Mouse (Mus musculus): Measurements from ENCODE around the gene Cdc14a. TPM values are rescaled to one million over a fixed set of nuclear protein-coding genes. Genes with fewer than 3 reads are reported as not detected.

Gene Cdc14a
- total RNA-seq, 2 experiments from 2014 or later, result 4.9 to 6.2 TPM

- Histone ChIP-seq H3K4me3 (no peak overlapping the region), H3K27ac (no peak overlapping the region)
- no peak for DNase-seq (ENCODE audit: low spot score in 2 of 2)
- no peak for TF ChIP-seq CTCF (conservative IDR thresholded peaks at IDR 0.05)
Measured at GRCm38 (mm10) chr3:116436113-116436512, 12.3 kb upstream of the Cdc14a start.

- no peak for TF ChIP-seq CTCF (conservative IDR thresholded peaks at IDR 0.05)
- DNase-seq (ENCODE audit: low spot score in 2 of 2), result no peak
- Histone ChIP-seq H3K27ac (no peak overlapping the region), H3K4me3 (no peak overlapping the region)
Measured at GRCm38 (mm10) chr3:116434757-116435156, 10.9 kb upstream of the Cdc14a start.

DNA sequence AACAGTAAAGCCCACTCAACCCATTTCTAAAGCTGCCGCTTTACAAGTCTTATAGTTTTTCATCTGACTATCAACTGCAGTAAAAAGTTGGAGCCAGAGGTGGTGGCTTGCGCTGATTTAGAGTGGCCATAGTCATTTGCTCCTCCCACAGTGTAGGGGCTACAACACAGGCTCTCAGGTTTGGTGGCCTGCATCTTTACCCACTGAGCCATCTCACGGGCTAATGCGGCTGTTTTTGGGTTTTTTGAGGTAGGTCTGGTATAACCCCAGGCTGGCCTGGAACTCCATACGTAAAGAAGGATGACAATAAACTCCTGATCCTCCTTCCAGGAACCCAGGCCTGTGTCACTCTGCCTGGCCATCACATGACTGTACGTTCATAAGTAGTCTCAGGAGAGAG is 2.1 kb upstream of the Cdc14a start:
- no peak for DNase-seq (ENCODE audit: low spot score in 2 of 2)
- Histone ChIP-seq H3K4me3 (no peak overlapping the region), H3K27ac (no peak overlapping the region)
- TF ChIP-seq CTCF (conservative IDR thresholded peaks at IDR 0.05), result no peak

DNA sequence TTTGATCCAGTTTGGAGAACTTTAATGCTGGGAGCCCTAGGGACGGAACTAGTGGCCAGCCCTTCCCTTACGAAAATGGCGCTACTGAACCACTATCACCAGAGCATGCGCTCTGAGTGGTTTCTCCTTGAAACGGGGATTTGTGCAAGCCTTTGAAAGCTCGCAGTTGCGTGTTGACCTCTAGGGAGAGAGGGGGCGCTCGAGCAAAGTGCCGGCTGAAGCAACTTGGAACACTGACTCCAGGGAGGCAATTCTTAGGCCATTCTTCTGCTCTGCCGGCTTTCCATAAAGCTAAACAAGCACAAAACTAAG is 1.1 kb upstream of the Cdc14a start:
- Histone ChIP-seq H3K4me3 (peak overlapping the region; percentile 87), H3K27ac (peak overlapping the region; percentile 88)
- peak; percentile 79 for TF ChIP-seq CTCF (conservative IDR thresholded peaks at IDR 0.05)
- DNase-seq (ENCODE audit: low spot score in 2 of 2), result peak; percentile 64 to 76

GRCm38 (mm10) chr3:116424160-116424972 is 534 bp upstream of the Cdc14a start:
- no peak for TF ChIP-seq CTCF (conservative IDR thresholded peaks at IDR 0.05)
- Histone ChIP-seq H3K27ac (peak overlapping the region; percentile 88), H3K4me3 (peak overlapping the region; percentile 87)
- DNase-seq (ENCODE audit: low spot score in 2 of 2), result no peak

- peak; percentile 73 for TF ChIP-seq CTCF (conservative IDR thresholded peaks at IDR 0.05)
Measured at GRCm38 (mm10) chr3:116422795-116423352, 958 bp downstream of the Cdc14a start.

DNA sequence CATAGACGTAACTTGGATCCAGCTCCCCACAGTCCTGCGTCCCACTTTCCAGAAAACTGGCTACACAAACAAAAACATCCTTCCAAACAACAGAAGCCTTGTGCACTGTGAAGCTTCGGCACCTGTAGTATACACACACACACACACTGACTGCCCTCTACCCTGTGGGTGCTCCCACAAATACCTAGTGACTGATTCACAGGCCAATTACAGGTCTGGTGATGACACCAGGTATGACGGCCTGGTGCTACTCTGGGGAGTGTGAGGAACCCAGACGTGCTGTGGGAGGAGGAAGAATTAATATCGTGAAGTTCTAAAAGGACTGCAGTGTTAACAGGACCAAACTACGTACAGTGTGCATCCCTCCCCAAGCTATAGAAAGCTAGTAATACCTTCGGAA is 1.8 kb downstream of the Cdc14a start:
- DNase-seq (ENCODE audit: low spot score in 2 of 2), result no peak
- Histone ChIP-seq H3K27ac (no peak overlapping the region), H3K4me3 (peak overlapping the region; percentile 87)
- no peak for TF ChIP-seq CTCF (conservative IDR thresholded peaks at IDR 0.05)

More at GRCm38 (mm10) chr3:116422795-116423352, 958 bp downstream of the Cdc14a start:
- H3K4me3 ChIP-seq, result peak overlapping the region; percentile 87
- DNase-seq (ENCODE audit: low spot score in 2 of 2), result peak in 1 of 2 experiments; percentile 25
- peak overlapping the region; percentile 88 for H3K27ac ChIP-seq

DNA sequence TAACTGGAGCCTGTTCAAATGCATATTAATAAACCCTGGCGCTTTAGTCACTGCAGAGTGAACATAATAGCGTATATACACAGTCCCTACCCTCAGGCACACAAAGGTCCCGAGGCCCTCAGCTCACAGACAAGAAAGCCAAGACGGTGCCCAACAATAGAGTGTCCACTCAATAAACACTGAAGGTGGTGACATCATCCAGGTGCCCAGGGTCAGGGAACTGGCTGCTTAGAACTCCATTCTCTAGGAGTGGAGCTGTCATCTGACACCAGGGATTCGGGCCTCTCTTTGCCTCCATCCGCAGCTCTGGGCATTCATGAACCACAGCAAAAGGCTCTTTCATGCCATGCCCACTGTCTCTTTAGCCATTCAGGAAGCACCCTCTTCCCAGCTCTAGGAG is 2.7 kb downstream of the Cdc14a start:
- Histone ChIP-seq H3K27ac (no peak overlapping the region), H3K4me3 (no peak overlapping the region)
- no peak for TF ChIP-seq CTCF (conservative IDR thresholded peaks at IDR 0.05)
- DNase-seq (ENCODE audit: low spot score in 2 of 2), result no peak

DNA sequence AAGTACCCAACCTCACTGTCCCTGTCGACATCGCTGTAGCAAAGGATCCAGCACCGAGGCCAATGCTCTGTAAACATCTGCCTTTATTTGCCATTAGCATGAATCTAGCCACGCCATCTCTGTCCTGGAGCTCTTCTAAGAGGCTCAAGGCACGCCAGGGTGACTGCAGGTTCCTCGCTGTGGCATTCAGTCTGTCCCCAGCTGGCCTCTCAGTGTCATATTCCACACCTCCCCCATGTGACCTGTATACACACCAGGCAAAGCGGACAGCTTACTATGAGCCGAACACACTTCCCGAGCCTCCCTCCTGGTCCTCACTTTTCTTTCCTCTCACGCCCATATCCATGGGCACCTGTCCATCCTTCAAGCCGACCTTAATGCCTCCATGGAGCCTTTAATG is 4.0 kb downstream of the Cdc14a start:
- H3K4me3 ChIP-seq, result no peak overlapping the region
- H3K27ac ChIP-seq, result no peak overlapping the region
- no peak for DNase-seq (ENCODE audit: low spot score in 2 of 2)
- no peak for TF ChIP-seq CTCF (conservative IDR thresholded peaks at IDR 0.05)

DNA sequence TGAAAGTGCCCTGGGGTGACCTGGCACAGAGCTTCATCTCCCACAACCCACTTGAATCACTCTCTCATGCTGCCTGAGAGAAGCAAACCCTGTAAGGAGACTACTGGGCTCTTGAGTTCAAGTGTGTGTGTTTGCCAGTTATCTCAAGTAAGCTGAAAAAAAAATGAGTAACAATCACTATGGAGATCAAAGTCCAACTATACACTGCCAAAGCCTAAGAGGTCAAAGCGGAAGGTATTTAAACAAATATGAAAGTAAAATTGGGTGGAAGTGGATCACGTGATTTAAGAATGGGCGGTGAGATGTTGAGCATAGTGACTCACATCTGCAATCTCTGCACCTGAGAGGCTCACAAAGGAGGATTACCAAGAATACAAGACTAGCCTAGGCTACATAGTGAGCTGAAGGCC is 9.4 kb downstream of the Cdc14a start:
- no peak for TF ChIP-seq CTCF (conservative IDR thresholded peaks at IDR 0.05)
- Histone ChIP-seq H3K4me3 (no peak overlapping the region), H3K27ac (no peak overlapping the region)
- no peak for DNase-seq (ENCODE audit: low spot score in 2 of 2)

GRCm38 (mm10) chr3:116412954-116413724 is 10.7 kb downstream of the Cdc14a start:
- Histone ChIP-seq H3K27ac (no peak overlapping the region), H3K4me3 (no peak overlapping the region)
- DNase-seq (ENCODE audit: low spot score in 2 of 2), result no peak
- TF ChIP-seq CTCF (conservative IDR thresholded peaks at IDR 0.05), result no peak

DNA sequence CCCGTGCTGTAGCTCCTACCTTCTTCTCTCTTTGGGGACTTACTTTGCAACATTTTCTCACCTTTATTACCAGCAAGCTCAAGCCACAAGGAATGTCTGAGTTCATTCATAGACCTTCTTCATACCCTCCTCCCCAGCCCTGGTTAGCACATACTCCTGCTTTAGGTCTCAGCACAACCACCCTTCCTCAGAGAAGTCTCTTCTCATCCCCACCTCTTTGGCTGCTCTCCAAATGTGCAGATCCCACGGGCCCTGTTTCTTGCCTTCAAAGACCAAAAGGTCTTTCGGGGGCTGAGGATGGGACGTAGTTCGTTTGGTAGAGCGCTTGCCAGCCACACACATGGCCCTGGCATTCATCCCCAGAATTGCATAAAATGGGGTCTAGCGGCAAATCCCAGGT is 13.8 kb downstream of the Cdc14a start:
- no peak for TF ChIP-seq CTCF (conservative IDR thresholded peaks at IDR 0.05)
- Histone ChIP-seq H3K4me3 (no peak overlapping the region), H3K27ac (no peak overlapping the region)
- no peak for DNase-seq (ENCODE audit: low spot score in 2 of 2)

DNA sequence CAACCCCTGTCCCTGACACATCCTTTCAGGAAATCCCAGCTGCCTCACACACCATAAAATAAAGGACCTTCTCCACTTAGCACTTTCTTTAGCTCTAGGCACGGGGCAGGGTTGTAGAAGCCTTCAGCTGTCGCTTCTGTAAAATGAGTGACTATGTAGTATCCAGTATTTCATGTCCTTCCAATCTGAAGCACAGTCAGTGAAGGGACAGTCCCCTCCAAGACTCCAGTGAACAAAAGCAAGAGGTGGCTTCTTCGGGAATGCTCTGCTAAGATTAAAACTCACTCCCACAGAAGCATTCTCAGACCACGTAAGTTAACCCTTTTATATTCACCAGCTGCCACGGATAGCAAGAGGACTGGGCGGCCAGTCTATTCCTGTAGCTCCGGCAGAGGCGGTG is 14.3 kb downstream of the Cdc14a start:
- TF ChIP-seq CTCF (conservative IDR thresholded peaks at IDR 0.05), result no peak
- DNase-seq (ENCODE audit: low spot score in 2 of 2), result no peak
- Histone ChIP-seq H3K27ac (no peak overlapping the region), H3K4me3 (no peak overlapping the region)

Measured in layer of hippocampus, adult 2 months (tissue).